Mouse (Mus musculus): ENCODE measurements around the gene Gm49673.

DNA sequence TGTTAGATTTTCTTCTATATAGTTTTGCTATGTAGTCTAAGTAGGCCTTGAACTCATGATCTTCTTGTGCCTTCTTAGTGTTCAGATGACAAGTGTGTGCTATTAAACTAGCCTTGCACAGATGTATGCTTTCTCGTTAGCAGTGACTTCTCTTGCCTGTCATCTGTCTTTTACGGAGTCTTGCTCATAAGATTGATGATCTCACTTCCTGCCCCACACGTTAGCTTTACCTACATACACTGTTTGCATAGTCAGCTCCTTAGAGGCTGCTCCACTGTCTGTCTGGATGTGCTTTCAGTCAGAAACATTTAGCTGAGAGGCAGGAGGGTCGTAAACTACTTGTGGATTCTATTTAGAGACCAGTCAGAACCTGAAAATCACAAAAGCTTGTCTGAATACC lies 23.5 kb upstream of the Gm49673 start:
- TF ChIP-seq CTCF (IDR thresholded peaks at IDR 0.05; ENCODE audit: low read depth) (no peak), EP300 (IDR thresholded peaks at IDR 0.05; ENCODE audit: low read depth) (no peak)

All from heart, postnatal 0 days (tissue).